Mouse (Mus musculus): ENCODE measurements at regions not wholly inside any gene's neighbourhood (a gene's known extent, or its start where the extent isn't known, plus 50 kb on each side); places are given as distances from the start of the nearest gene placed in this dataset.

DNA sequence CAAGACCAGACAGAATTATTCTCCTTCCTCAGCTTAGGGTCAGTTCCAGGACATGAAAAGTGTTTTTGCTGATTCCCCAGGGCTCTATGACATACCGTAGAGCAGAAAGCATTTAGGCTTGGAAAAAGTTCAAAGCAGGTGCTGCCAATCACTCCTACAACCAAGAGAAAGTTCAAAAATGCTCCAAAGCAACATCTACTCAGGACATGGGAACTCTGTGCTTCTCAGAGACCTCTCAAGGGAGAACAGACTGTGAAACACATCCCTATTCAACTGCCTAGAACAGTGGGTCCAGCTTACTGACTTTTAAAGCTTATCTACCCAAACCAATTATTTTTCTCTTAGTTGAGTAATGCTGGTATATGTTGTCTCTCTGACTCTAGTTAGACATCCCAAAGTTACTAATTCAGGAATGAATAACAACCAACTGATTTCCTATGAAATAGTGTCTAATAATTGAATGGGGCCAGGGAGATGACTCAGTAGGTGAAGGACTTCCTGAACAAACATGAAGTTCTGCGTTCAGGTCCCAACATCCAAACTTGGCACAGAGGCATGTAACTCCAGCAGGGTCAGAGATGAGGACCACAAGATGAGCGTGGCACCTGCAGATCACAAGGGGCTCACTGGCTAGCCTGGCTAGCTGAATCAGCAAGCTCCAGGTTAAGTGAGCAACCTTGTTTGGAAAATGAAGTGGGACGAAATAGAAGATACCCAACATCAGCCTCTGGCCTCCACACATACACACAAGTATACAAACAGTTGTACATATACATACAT is 228.7 kb upstream of the Hnrnpa3 start:
- 81% methylated on average over 4 of the region's 4 CpGs for WGBS
- no peak overlapping the region for H3K27ac ChIP-seq (ENCODE audit: low read depth, low read length)
- 0 out of 2 replicates have a peak, but pooled peaks cover 4% of the 10 kb centered on the region for H3K4me1 ChIP-seq (ENCODE audit: control insufficient read depth, insufficient read depth, low read length)
- no peak overlapping the region for H3K4me2 ChIP-seq (replicated peaks; ENCODE audit: low read depth, low read length)
- H3K36me3 ChIP-seq (ENCODE audit: control insufficient read depth, insufficient read depth, low read length): no peaks in the 10 kb centered on the region
- H3K9ac ChIP-seq (ENCODE audit: low read depth, low read length): no peak overlapping the region
- no peaks in the 10 kb centered on the region for H3K27me3 ChIP-seq (ENCODE audit: control insufficient read depth, insufficient read depth, low read length)
- no peaks in the 10 kb centered on the region for H3K9me3 ChIP-seq (ENCODE audit: control insufficient read depth, low read length)
- ATAC-seq (ENCODE audit: low FRiP score, low TSS enrichment): no peak
- H3K4me3 ChIP-seq (ENCODE audit: low read length): no peak overlapping the region

DNA sequence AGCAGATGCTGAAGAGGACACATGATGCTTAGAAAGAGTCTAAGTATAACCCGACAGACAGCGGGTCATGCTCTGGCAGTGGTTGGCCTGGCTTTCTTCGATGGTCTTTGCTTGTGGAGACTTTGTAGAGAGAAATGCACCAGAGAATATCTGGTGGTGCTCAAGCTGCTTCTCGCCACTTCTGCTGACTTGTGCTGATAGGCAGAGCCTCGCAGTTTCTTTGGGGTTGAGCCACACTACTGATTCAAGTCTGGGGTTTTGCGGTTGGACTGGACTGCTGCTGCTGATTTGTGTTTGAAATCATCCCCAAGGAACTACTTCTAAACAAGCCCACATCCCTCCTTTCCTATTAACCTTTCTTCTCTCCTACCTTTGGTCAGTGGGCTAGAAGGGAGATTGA is 227.1 kb upstream of the Hnrnpa3 start:
- Histone ChIP-seq H3K4me1 (ENCODE audit: control insufficient read depth, insufficient read depth, low read length) (no peaks in the 10 kb centered on the region), H3K27me3 (ENCODE audit: control insufficient read depth, insufficient read depth, low read length) (no peaks in the 10 kb centered on the region), H3K36me3 (ENCODE audit: control insufficient read depth, insufficient read depth, low read length) (no peaks in the 10 kb centered on the region), H3K4me2 (replicated peaks; ENCODE audit: low read depth, low read length) (no peak overlapping the region), H3K9ac (ENCODE audit: low read depth, low read length) (no peak overlapping the region), H3K4me3 (ENCODE audit: low read length) (no peak overlapping the region), H3K27ac (ENCODE audit: low read depth, low read length) (no peak overlapping the region), H3K9me3 (ENCODE audit: control insufficient read depth, low read length) (no peaks in the 10 kb centered on the region)
- ATAC-seq (ENCODE audit: low FRiP score, low TSS enrichment): no peak
- WGBS: 89% methylated on average over 6 of the region's 6 CpGs

DNA sequence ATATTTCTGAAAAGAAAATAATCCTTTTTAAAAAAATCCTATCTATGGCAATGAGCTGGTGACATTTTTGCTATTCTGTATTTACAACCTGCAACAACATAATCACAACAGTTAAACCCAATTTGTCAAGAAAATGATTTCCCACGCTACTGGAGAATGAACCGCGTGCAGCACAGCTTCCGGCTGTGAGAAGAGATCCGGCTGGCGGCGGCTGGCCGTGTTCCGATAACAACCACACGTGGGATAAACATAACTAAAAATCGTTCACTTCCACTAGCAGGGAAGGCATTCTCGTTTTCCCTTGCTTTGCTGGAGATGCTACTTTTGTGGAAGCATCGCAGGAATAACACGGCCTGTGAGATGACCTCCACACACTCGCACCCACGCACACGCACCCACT is 224.5 kb upstream of the Hnrnpa3 start:
- Histone ChIP-seq H3K36me3 (ENCODE audit: control insufficient read depth, insufficient read depth, low read length) (no peaks in the 10 kb centered on the region), H3K4me3 (ENCODE audit: low read length) (no peak overlapping the region), H3K27me3 (ENCODE audit: control insufficient read depth, insufficient read depth, low read length) (no peaks in the 10 kb centered on the region), H3K9ac (ENCODE audit: low read depth, low read length) (no peak overlapping the region), H3K4me1 (ENCODE audit: control insufficient read depth, insufficient read depth, low read length) (no peaks in the 10 kb centered on the region), H3K27ac (ENCODE audit: low read depth, low read length) (no peak overlapping the region), H3K9me3 (ENCODE audit: control insufficient read depth, low read length) (no peaks in the 10 kb centered on the region), H3K4me2 (replicated peaks; ENCODE audit: low read depth, low read length) (no peak overlapping the region)
- WGBS: 79% methylated on average over 17 of the region's 17 CpGs
- ATAC-seq (ENCODE audit: low FRiP score, low TSS enrichment): no peak

DNA sequence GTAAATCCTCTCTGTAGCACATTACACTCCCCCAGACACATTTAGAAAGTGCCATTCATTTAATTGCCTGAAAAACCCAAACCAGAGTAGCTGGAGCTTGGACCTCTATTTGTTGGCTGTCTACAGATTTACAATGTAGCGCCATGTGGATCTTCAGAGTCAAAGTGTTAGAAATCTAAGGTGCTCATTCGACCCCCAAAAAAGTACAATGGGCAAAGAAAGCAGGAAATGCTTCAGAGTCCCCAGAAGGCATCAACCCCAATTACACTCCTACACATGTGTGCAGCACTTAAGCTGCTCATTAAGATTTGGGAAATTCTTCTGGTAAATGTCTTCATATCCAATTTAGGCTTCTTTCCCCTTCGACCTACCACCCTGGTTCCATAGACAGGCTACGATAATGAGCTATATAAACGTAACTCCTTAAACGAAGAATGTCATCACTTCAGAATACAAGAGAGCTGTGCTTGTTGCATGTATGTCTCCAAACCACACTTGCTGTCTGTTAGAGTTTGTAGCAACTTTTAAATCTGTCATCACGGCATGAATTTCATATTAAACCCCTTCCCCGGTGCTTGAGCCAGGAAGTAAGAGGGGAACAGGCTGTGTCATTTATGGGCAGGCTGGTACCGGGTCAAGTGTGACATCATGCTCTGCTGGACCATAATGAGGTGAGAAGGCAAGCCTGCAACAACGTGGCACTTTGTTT is 219.4 kb upstream of the Hnrnpa3 start:
- H3K36me3 ChIP-seq (ENCODE audit: control insufficient read depth, insufficient read depth, low read length): no peaks in the 10 kb centered on the region
- no peak overlapping the region for H3K27ac ChIP-seq (ENCODE audit: low read depth, low read length)
- ATAC-seq (ENCODE audit: low FRiP score, low TSS enrichment): no peak
- H3K4me2 ChIP-seq (replicated peaks; ENCODE audit: low read depth, low read length): no peak overlapping the region
- H3K9ac ChIP-seq (ENCODE audit: low read depth, low read length): no peak overlapping the region
- H3K9me3 ChIP-seq (ENCODE audit: control insufficient read depth, low read length): no peaks in the 10 kb centered on the region
- no peak overlapping the region for H3K4me3 ChIP-seq (ENCODE audit: low read length)
- no peaks in the 10 kb centered on the region for H3K4me1 ChIP-seq (ENCODE audit: control insufficient read depth, insufficient read depth, low read length)
- 48% methylated on average over 10 of the region's 10 CpGs for WGBS
- no peaks in the 10 kb centered on the region for H3K27me3 ChIP-seq (ENCODE audit: control insufficient read depth, insufficient read depth, low read length)

DNA sequence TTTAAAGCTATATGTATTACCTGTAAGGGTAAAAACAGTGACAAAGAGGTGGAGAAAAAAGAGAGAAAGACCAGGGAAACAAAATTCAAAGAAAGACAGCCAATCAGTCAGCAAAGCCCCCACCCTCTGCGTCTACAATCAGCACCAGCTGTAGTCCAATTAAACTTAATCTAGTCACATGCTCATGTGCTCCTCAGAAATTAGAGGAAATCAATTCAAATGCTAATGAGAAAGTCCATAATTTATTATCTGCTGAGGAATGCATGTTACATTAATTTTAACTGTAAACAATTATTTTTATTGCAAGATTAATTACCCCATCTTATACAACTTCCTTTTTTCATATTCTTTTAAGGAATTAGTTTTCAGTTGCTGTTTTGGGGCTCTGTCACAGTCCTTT is 216.4 kb upstream of the Hnrnpa3 start:
- Histone ChIP-seq H3K4me3 (ENCODE audit: low read length) (no peak overlapping the region), H3K27ac (ENCODE audit: low read depth, low read length) (no peak overlapping the region), H3K4me1 (ENCODE audit: control insufficient read depth, insufficient read depth, low read length) (no peaks in the 10 kb centered on the region), H3K4me2 (replicated peaks; ENCODE audit: low read depth, low read length) (no peak overlapping the region), H3K9me3 (ENCODE audit: control insufficient read depth, low read length) (no peaks in the 10 kb centered on the region), H3K9ac (ENCODE audit: low read depth, low read length) (no peak overlapping the region), H3K27me3 (ENCODE audit: control insufficient read depth, insufficient read depth, low read length) (no peaks in the 10 kb centered on the region), H3K36me3 (ENCODE audit: control insufficient read depth, insufficient read depth, low read length) (no peaks in the 10 kb centered on the region)
- no peak for ATAC-seq (ENCODE audit: low FRiP score, low TSS enrichment)
- 64% methylated on average over 1 of the region's 1 CpGs for WGBS

DNA sequence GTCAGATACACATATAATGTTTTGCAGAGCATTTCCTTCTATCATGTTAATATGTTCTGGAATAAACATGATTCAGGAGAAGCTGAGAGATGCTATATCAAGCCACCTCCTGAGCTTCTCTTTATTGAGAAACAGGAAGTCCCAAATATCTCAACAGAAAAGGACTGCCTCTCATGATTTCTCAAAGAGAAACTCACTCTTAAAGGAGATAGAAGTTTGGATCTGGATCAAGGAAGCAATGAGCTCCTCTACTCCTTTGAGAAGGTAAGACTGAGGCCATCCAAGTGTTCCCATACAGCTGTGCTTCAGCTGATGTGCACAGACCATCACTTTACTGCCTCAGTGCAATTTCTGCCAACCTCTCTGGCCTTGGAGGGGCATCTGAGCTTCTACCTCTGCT is 213.9 kb upstream of the Hnrnpa3 start:
- Histone ChIP-seq H3K27ac (ENCODE audit: low read depth, low read length) (no peak overlapping the region), H3K4me3 (ENCODE audit: low read length) (no peak overlapping the region), H3K4me2 (replicated peaks; ENCODE audit: low read depth, low read length) (no peak overlapping the region), H3K27me3 (ENCODE audit: control insufficient read depth, insufficient read depth, low read length) (no peaks in the 10 kb centered on the region), H3K36me3 (ENCODE audit: control insufficient read depth, insufficient read depth, low read length) (no peaks in the 10 kb centered on the region), H3K9me3 (ENCODE audit: control insufficient read depth, low read length) (no peaks in the 10 kb centered on the region), H3K9ac (ENCODE audit: low read depth, low read length) (no peak overlapping the region), H3K4me1 (ENCODE audit: control insufficient read depth, insufficient read depth, low read length) (no peaks in the 10 kb centered on the region)
- no peak for ATAC-seq (ENCODE audit: low FRiP score, low TSS enrichment)

DNA sequence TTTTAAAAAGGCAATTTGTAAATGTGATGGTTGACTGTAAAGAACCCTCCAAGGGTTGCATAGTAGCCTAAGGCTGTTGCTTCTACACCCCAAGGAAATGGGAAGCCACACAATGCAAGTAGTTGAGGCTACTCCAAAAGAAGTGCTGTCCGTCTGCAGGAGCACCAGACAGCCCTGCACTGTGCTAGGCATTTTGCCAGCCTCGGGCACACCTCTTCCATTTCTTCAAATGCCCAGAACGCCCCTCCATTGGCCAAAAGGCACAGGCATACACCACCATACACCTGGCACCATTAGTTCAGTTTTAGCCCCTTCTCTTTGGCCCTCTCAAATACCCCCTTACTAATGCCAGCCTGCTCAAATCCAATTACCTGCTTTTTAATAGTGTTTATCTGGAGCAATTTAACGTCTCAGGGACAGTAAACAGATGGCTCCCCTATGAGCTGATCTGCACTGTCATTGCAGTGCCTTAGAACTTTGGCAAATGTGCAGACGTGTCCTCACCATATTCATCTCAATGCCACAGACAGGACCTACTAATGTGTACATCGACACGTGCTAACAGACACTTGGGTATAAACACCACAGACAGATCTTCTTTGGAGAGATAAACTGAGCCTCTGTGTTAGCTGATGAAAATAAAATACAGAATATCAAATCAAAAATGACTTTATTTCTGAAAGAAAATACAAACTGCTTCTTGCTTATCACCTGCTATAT is 211.9 kb upstream of the Hnrnpa3 start:
- ATAC-seq (ENCODE audit: low FRiP score, low TSS enrichment): no peak
- Histone ChIP-seq H3K4me1 (ENCODE audit: control insufficient read depth, insufficient read depth, low read length) (no peaks in the 10 kb centered on the region), H3K36me3 (ENCODE audit: control insufficient read depth, insufficient read depth, low read length) (no peaks in the 10 kb centered on the region), H3K4me2 (replicated peaks; ENCODE audit: low read depth, low read length) (no peak overlapping the region), H3K9me3 (ENCODE audit: control insufficient read depth, low read length) (no peaks in the 10 kb centered on the region), H3K27me3 (ENCODE audit: control insufficient read depth, insufficient read depth, low read length) (no peaks in the 10 kb centered on the region), H3K4me3 (ENCODE audit: low read length) (no peak overlapping the region), H3K9ac (ENCODE audit: low read depth, low read length) (no peak overlapping the region), H3K27ac (ENCODE audit: low read depth, low read length) (no peak overlapping the region)
- WGBS: 86% methylated on average over 7 of the region's 7 CpGs

DNA sequence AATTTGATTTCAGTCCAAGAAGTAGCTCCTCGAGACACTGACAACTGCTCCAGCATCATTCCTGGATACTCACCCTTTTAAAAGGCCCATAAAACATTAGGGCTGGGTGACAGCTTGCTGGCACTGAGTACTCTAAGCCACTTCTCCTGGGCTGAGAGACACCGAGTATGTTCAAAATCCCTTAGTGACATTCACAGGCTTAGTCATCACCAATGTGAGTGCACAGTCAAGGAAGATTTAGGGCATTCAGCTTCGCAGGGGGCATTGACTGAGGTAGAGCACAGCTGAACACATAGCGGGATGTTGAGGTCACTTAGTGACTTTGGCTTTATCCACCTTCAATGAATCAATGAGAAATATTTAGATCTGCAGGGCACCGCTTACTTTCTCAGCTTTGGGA is 210.8 kb upstream of the Hnrnpa3 start:
- Histone ChIP-seq H3K36me3 (ENCODE audit: control insufficient read depth, insufficient read depth, low read length) (no peaks in the 10 kb centered on the region), H3K9me3 (ENCODE audit: control insufficient read depth, low read length) (no peaks in the 10 kb centered on the region), H3K27me3 (ENCODE audit: control insufficient read depth, insufficient read depth, low read length) (no peaks in the 10 kb centered on the region), H3K4me3 (ENCODE audit: low read length) (no peak overlapping the region), H3K9ac (ENCODE audit: low read depth, low read length) (no peak overlapping the region), H3K4me1 (ENCODE audit: control insufficient read depth, insufficient read depth, low read length) (no peaks in the 10 kb centered on the region), H3K4me2 (replicated peaks; ENCODE audit: low read depth, low read length) (no peak overlapping the region), H3K27ac (ENCODE audit: low read depth, low read length) (no peak overlapping the region)
- 60% methylated on average over 5 of the region's 5 CpGs for WGBS
- no peak for ATAC-seq (ENCODE audit: low FRiP score, low TSS enrichment)

DNA sequence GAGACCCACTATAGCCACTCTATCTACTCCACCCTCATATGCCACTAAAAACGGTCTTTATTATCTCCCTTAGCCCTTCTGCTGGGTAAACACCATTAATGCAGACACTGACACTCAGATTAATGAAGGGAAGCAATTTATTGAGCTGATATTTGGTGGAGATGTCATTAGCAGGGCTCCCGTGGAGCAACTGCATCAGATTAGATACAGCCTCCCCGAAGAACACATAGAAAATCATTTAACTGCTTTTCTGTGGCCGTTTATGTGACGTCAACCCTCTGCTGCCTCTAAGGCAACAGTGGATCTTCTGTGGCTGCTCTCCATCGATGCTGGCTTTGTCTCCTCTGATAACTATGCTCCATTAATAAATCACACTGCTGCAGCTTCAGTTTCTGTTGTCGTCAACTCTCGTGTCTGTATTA is 207.2 kb upstream of the Hnrnpa3 start:
- no peaks in the 10 kb centered on the region for H3K36me3 ChIP-seq (ENCODE audit: control insufficient read depth, insufficient read depth, low read length)
- WGBS: 36% methylated on average over 8 of the region's 8 CpGs
- no peaks in the 10 kb centered on the region for H3K4me1 ChIP-seq (ENCODE audit: control insufficient read depth, insufficient read depth, low read length)
- no peaks in the 10 kb centered on the region for H3K27me3 ChIP-seq (ENCODE audit: control insufficient read depth, insufficient read depth, low read length)
- H3K4me2 ChIP-seq (replicated peaks; ENCODE audit: low read depth, low read length): no peak overlapping the region
- no peak overlapping the region for H3K4me3 ChIP-seq (ENCODE audit: low read length)
- no peak overlapping the region for H3K9ac ChIP-seq (ENCODE audit: low read depth, low read length)
- H3K9me3 ChIP-seq (ENCODE audit: control insufficient read depth, low read length): no peaks in the 10 kb centered on the region
- no peak for ATAC-seq (ENCODE audit: low FRiP score, low TSS enrichment)
- no peak overlapping the region for H3K27ac ChIP-seq (ENCODE audit: low read depth, low read length)
